Mouse (Mus musculus): ENCODE measurements around the gene Olfr968.

Gene Olfr968

GRCm38 (mm10) chr9:39783153-39783552 is at the start of gene Olfr968:
Olfr968 (minus strand) TSS chr9:39783253.
- no peak for DNase-seq

GRCm38 (mm10) chr9:39808560-39808959 is 25.5 kb upstream of the Olfr968 start, which contains the start of gene Olfr970:
Olfr970 (plus strand) TSS chr9:39808860.
- no peak for DNase-seq

- no peak for DNase-seq
These were observed 7.5 kb upstream of the Olfr968 start, which contains the start of gene Olfr969 for GRCm38 (mm10) chr9:39790558-39790957. Olfr969 (plus strand) TSS chr9:39790945.

- DNase-seq: no peak
These were observed 36.6 kb downstream of the Olfr968 start for GRCm38 (mm10) chr9:39746428-39746827.

- DNase-seq: no peak
These were observed 37.1 kb downstream of the Olfr968 start, which contains the start of gene Olfr967 for GRCm38 (mm10) chr9:39745949-39746348. Olfr967 (plus strand) TSS chr9:39746249.

GRCm38 (mm10) chr9:39740741-39741140 is 42.3 kb downstream of the Olfr968 start:
- DNase-seq: no peak

- DNase-seq: no peak
These were observed 52.4 kb downstream of the Olfr968 start, which contains the start of gene Olfr150 for GRCm38 (mm10) chr9:39730678-39731077. Olfr150 (plus strand) TSS chr9:39730978.
